Mouse (Mus musculus) hindbrain, embryonic 10.5 days (tissue): ENCODE results near the gene Qser1. TPM values are rescaled to one million over a fixed set of nuclear protein-coding genes. Genes with fewer than 3 reads are reported as not detected.

Experiments
- DNase-seq: peaks from one replicate; pipeline ENCODE4 v3.0.0-alpha.2; 2017; ENCODE audit warnings: low spot score
- H3K27ac ChIP-seq: fragments of 300-500 bp; sonication (generic); 2 replicates; pipeline ENCODE4 v1.5.1; 2016; ENCODE audit warnings: mild to moderate bottlenecking, moderate library complexity
- H3K27me3 ChIP-seq: fragments of 300-500 bp; sonication (generic); 2 replicates; pipeline ENCODE4 v1.6.1; 2016; ENCODE audit warnings: mild to moderate bottlenecking; ENCODE audit not compliant: poor library complexity, insufficient read depth, severe bottlenecking
- H3K36me3 ChIP-seq: fragments of 300-500 bp; sonication (generic); 2 replicates; pipeline ENCODE4 v1.6.1; 2016; ENCODE audit warnings: mild to moderate bottlenecking, moderate library complexity
- H3K4me1 ChIP-seq: fragments of 300-500 bp; sonication (generic); replicated peaks from 2 replicates; pipeline ENCODE4 v1.6.1; 2016; ENCODE audit warnings: mild to moderate bottlenecking
- H3K4me3 ChIP-seq: fragments of 300-500 bp; sonication (generic); 2 replicates; pipeline ENCODE4 v1.5.1; 2016; ENCODE audit warnings: mild to moderate bottlenecking, moderate library complexity
- H3K9me3 ChIP-seq: fragments of 300-500 bp; sonication (generic); 2 replicates; pipeline ENCODE4 v1.6.1; 2016; ENCODE audit warnings: mild to moderate bottlenecking, moderate library complexity
- WGBS: fragments of 180-500 bp; shearing (Covaris S2); methylation state at CpG from one replicate; pipeline ENCODE4 v1.1.7; 2016; 5-methylcytosine and 5-hydroxymethylcytosine counted together
- polyA plus RNA-seq: library from polyadenylated mRNA; unstranded; fragments of >200 nt; fragmentation: Nextera tagmentation; extraction: Ambion mirVana; gene quantifications from 2 replicates; pipeline ENCODE4 v1.2.1, GENCODE M21; 2016

The Qser1 gene
- polyA plus RNA-seq, 1 experiment from 2014 or later = 7.1 TPM

GRCm38 (mm10) chr2:104716279-104716678 is 100.3 kb downstream of the Qser1 start, which contains the start of gene Pin1rt1:
Pin1rt1 (minus strand) TSS chr2:104716379.
- Histone ChIP-seq H3K4me1 (peaks cover 22% of the 10 kb centered on the region), H3K9me3 (no peaks in the 10 kb centered on the region), H3K27ac (no peak within 1 kb of the TSS), H3K36me3 (no peaks in the 10 kb centered on the region), H3K4me3 (no peak within 1 kb of the TSS), H3K27me3 (peaks cover 9% of the 10 kb centered on the region)
- no peak for DNase-seq
- 90% methylated on average over 4 of the region's 4 CpGs for WGBS

GRCm38 (mm10) chr2:104714254-104714691 is 102.3 kb downstream of the Qser1 start:
- Histone ChIP-seq H3K36me3 (no peaks in the 10 kb centered on the region), H3K9me3 (no peaks in the 10 kb centered on the region), H3K4me3 (no peak overlapping the region), H3K27ac (no peak overlapping the region), H3K4me1 (peaks cover 39% of the 10 kb centered on the region), H3K27me3 (peaks cover 9% of the 10 kb centered on the region)
- WGBS = 42% methylated on average over 15 of the region's 15 CpGs
- DNase-seq = no peak

- Histone ChIP-seq H3K27ac (peak overlapping the region; percentile 98), H3K9me3 (no peaks in the 10 kb centered on the region), H3K4me3 (peak overlapping the region; percentile 89), H3K27me3 (peaks cover 9% of the 10 kb centered on the region), H3K36me3 (peaks cover 12% of the 10 kb centered on the region; the same call in 1 of the 2 replicates), H3K4me1 (peaks cover 39% of the 10 kb centered on the region)
- no peak for DNase-seq
- WGBS = 3% methylated on average over 7 of the region's 7 CpGs
Measured at GRCm38 (mm10) chr2:104712486-104712809, 104.1 kb downstream of the Qser1 start.

- Histone ChIP-seq H3K4me3 (peak within 1 kb of the TSS; percentile 89), H3K36me3 (peaks cover 12% of the 10 kb centered on the region; the same call in 1 of the 2 replicates), H3K27me3 (peaks cover 9% of the 10 kb centered on the region), H3K27ac (peak within 1 kb of the TSS; percentile 98), H3K4me1 (peaks cover 39% of the 10 kb centered on the region), H3K9me3 (no peaks in the 10 kb centered on the region)
- under 1% methylated on average over 98 of the region's 99 CpGs for WGBS
- peak; percentile 72 for DNase-seq
Measured at GRCm38 (mm10) chr2:104711585-104712485, 104.7 kb downstream of the Qser1 start, which contains the start of gene Tcp11l1. Tcp11l1 (minus strand) TSS chr2:104712169.

GRCm38 (mm10) chr2:104710670-104711370 is 105.7 kb downstream of the Qser1 start:
- WGBS = 22% methylated on average over 6 of the region's 6 CpGs
- DNase-seq = peak; percentile 27
- Histone ChIP-seq H3K4me3 (peak overlapping the region; percentile 89), H3K9me3 (no peaks in the 10 kb centered on the region), H3K27me3 (peaks cover 9% of the 10 kb centered on the region), H3K4me1 (peaks cover 39% of the 10 kb centered on the region), H3K27ac (peak overlapping the region; percentile 98), H3K36me3 (peaks cover 15% of the 10 kb centered on the region; the same call in 1 of the 2 replicates)

GRCm38 (mm10) chr2:104709786-104710337 is 106.7 kb downstream of the Qser1 start:
- Histone ChIP-seq H3K27ac (peak overlapping the region; percentile 60), H3K4me3 (peak overlapping the region; percentile 89; the same call in 1 of the 2 replicates), H3K27me3 (peaks cover 9% of the 10 kb centered on the region), H3K4me1 (peaks cover 39% of the 10 kb centered on the region), H3K9me3 (no peaks in the 10 kb centered on the region), H3K36me3 (peaks cover 21% of the 10 kb centered on the region)
- WGBS = 71% methylated on average over 6 of the region's 6 CpGs
- DNase-seq = no peak

Other genes with a start within 250 kb of the Qser1 start
- gene Cstf3, start 226.2 kb downstream of the Qser1 start, polyA plus RNA-seq = 86.4 and 89.8 TPM in 2 replicates
- 54.5 and 64.1 TPM in 2 replicates for gene Tcp11l1, start 104.6 kb downstream of the Qser1 start, polyA plus RNA-seq
- not detected in 2 replicates for gene Pin1rt1, start 100.4 kb downstream of the Qser1 start, polyA plus RNA-seq
- 2.1 and 2.8 TPM in 2 replicates for gene Depdc7, start 73.9 kb downstream of the Qser1 start, polyA plus RNA-seq
- 0.54 and 1.7 TPM in 2 replicates for gene Prrg4, start 33.1 kb upstream of the Qser1 start, polyA plus RNA-seq
- gene Ccdc73, start 51.0 kb upstream of the Qser1 start, polyA plus RNA-seq = 3.9 and 6.3 TPM in 2 replicates
- 284 and 304 TPM in 2 replicates for gene Eif3m, start 200.3 kb upstream of the Qser1 start, polyA plus RNA-seq